Mouse (Mus musculus) liver, postnatal 0 days (tissue): ENCODE measurements at regions not wholly inside any gene's neighbourhood (a gene's known extent, or its start where the extent isn't known, plus 50 kb on each side); places are given as distances from the start of the nearest gene placed in this dataset.

Experiments
- CTCF ChIP-seq: sonication (generic); IDR thresholded peaks from 2 replicates; pipeline ENCODE4 v1.5.1; 2016; ENCODE audit warnings: antibody characterized with exemption, low read depth
- EP300 ChIP-seq: IDR thresholded peaks from 2 replicates; pipeline ENCODE4 v1.6.1; 2016; ENCODE audit warnings: antibody characterized with exemption, low read depth, mild to moderate bottlenecking

GRCm38 (mm10) chr7:110709606-110710005 lies 58.4 kb upstream of the Ampd3 start:
- TF ChIP-seq CTCF (no peak), EP300 (no peak)
